Mouse (Mus musculus): ENCODE results near the gene Pde12. TPM values are rescaled to one million over a fixed set of nuclear protein-coding genes. Genes with fewer than 3 reads are reported as not detected.
A peak's percentile ranks its signal among the peaks of the same experiment; 100 is the strongest.

Gene Pde12
- total RNA-seq, 2 experiments from 2014 or later = 7.5 to 8.3 TPM

DNA sequence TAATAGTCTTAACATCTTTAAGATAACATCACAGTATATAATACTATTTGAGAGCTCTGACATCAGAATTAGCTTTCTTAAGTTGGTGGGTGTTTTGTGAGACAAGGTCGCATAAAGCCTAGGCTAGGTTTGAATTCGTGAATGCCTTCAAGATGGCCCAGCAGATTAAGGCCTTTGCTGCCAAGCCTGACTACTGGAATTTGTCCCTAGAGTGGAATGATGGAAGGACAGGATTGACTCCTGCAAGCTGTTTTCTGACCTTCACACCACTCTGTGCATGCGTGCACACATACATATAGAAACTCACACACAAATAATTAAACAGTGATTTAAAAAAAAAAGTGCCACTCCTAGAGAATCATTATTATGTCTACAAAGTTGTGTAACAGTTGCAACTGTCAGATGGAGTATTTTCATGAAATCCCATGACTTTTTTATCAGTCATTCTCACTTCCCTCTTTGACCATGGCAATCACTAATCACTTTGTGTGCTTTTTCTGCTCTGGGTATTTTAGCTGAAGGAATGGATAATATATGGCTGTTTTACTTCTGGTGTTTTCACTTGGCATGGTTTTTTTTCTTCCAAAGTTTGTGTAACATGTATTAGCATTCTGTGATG lies 26.6 kb downstream of the Pde12 start:
- DNase-seq = no peak

DNA sequence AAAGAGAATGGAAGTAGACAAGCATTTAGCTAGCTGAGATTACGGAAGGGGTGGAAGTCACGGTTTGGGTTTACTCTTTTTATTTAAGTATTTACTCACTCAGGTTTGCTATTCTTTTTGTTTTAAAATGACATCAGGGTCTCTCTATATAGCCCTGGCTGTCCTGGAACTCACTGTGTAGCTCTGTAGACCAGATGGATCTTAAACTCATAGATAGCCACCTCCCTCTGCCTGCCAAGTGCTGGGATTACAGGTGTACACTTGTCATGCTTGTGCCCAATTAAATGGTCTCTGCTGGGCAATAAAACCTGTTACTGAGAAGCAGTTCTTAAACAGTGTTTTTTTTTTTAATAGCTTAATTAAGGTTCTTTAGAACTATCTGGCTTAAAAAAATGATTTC lies 29.7 kb downstream of the Pde12 start:
- DNase-seq = no peak

DNA sequence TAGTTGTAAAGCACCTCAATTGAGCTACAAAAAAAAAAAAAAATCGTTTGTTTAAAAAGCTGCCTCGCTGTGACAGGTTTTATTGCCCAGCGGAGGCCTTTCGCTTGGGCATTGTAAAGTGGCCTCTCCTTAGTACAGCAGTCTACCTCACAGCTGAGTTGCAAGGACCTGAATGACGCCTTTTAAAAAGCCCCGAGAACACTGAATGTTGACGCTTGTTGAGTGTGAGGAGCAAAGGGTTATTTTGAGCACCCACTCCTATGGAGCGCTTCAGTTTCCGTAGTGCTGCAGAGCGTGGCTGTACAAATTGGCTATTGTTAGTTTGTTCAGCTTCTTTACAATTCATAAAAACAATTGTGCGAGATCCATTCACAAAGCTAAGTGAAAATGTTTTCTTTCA lies 30.4 kb downstream of the Pde12 start:
- DNase-seq = no peak

GRCm38 (mm10) chr14:26638708-26639084 lies 31.0 kb downstream of the Pde12 start:
- peak; percentile 73 for DNase-seq

DNA sequence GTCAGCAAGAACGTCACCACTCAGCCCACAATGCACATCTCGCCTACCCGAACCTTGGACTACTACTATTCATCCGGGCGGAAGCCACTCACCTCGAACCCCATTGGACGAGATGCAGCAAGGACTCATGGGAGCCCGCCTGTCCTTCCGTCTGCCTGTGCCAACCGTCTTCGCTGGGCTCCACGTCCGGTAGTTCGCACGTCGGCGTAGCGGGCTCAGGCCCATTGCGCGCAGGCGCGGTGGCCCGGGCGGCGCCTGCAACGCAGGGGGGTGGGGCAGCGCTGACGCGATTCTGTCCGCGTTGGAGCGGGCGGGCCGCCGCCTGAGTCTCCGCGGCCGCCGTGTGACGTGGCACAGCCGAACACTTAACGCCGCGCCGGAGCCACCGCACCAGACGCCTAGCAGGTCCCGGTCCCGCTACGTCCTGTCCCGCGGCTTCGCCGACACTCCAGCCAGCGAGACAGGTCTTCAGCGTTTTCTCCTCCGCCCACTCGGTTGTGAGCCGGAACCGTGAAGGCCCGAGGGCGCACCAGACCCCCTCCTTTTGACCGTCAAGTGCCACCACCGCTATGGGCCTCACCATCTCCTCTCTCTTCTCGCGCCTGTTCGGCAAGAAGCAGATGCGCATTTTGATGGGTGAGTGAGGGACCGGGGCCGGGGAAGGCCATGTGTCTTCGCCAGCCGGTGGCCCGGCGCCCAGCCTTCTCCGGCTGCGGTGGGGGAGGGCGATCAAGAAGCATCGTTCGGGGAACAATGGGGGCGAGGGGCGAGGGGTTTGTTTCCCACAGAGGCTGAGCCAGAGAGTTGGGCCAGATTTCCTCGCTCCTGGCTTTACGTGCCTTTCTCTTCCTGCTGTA lies 31.6 kb downstream of the Pde12 start, which contains the start of gene Arf4:
Gene Arf4, plus strand, starts transcription at position 224 of the 857 bp plus-strand sequence.
- DNase-seq = peak; percentile 98

GRCm38 (mm10) chr14:26637025-26637850 lies 32.4 kb downstream of the Pde12 start:
- peak; percentile 74 for DNase-seq

DNA sequence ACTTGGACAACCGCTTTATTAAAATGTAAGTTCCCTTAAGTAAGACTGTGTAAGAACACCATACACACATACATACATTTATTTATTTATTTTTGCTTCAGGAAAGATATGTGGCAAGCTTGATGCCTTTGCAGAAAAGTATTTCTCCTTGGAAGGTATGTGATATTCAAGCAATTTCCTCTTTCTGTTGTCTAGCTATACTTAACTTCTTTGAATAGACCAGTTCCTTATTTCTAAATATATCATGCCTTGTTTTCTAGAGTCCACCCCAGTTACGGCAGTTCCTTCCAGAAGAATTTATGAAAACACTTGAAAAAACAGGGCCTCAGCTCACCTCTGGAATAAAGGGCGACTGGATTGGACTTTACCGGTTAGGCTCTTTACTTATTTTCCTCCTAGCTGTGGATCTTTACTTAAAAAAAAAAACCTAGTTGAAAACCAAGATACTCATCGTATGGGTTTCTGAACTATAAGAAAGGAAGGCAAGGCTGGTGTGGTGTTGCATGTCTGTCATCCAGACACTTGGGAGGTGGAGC lies 43.0 kb downstream of the Pde12 start:
- no peak for DNase-seq

DNA sequence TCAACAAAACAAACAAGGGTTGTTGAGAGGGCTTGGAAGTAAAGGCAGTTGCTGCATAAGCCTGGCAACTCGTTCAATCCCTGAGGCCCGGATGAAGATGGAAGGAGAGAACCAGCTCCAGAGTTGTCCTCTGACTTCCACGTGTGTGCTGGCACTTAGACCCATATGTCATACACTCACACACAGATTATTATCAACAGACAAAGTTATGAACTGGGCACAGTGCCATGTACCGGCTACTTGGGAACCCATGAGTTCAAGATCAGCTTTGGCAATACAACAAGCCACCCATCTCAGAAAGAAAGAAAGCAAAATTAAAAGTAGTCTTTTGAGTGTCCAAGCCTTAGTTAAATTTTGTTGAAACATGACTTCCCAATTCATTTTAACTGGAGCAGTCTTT lies 44.4 kb downstream of the Pde12 start:
- no peak for DNase-seq

DNA sequence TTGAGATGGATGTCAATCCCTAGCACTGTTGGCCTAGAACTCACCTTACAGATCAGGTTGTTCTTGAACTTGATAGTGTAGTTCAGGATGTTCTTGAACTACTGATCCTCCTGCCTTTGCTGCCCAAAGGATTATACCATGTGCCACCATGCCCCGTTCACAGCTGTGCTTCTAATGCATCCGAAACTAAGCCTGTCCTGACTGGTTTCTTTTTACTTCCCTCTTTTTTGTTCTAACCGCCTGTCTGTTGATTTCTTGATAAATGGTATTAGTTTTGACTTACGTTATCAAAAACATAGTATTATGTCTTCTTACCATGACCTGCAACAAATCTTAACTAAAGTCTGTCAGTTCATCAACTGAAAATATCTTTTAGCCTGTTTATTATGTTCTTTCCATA lies 59.0 kb downstream of the Pde12 start:
- DNase-seq = no peak

Small RNAs within 50 kb of the gene (microRNA-seq; reads per million reads assigned to microRNA genes)
- gene Mir7672 = 0 to 3.3 reads per million in 2 experiments

Other genes starting within 250 kb of the Pde12 start
- gene Slmap, start 135.0 kb downstream of the Pde12 start, total RNA-seq (2021) = 100 to 1,000 TPM; 394 to 444 TPM
- 10 to 100 TPM; 20.9 to 24.5 TPM for gene Dennd6a, start 96.0 kb downstream of the Pde12 start, total RNA-seq (2021)
- 100 to 1,000 TPM; 167 to 177 TPM for gene Arf4, start 31.8 kb downstream of the Pde12 start, total RNA-seq (2021)
- gene Dnah12, start 23.4 kb upstream of the Pde12 start, total RNA-seq (2021) = under 1 TPM; 0.02 TPM
- gene Asb14, start 224.7 kb upstream of the Pde12 start, total RNA-seq (2021) = 10 to 100 TPM; 11.5 to 12.4 TPM

All from heart, postnatal 4 days (tissue).